Mouse (Mus musculus) heart, postnatal 25 days (tissue): ENCODE data around the gene Fosl2. TPM values are rescaled to one million over a fixed set of nuclear protein-coding genes. Genes with fewer than 3 reads are reported as not detected.

Source experiments
- total RNA-seq, 2 experiments: library from RNA; stranded (reverse); gene quantifications; 2 replicates each; pipeline ENCODE4 v1.2.3; 2021

The Fosl2 gene
- total RNA-seq, 2 experiments from 2014 or later: 19.8 to 24.4 TPM

Other genes starting within 250 kb of the Fosl2 start
- gene Plb1, start 96.9 kb downstream of the Fosl2 start, total RNA-seq: 1 to 10 TPM; 1.5 TPM